Mouse (Mus musculus): ENCODE measurements at regions not wholly inside any gene's neighbourhood (a gene's known extent, or its start where the extent isn't known, plus 50 kb on each side); places are given as distances from the start of the nearest gene placed in this dataset.

DNA sequence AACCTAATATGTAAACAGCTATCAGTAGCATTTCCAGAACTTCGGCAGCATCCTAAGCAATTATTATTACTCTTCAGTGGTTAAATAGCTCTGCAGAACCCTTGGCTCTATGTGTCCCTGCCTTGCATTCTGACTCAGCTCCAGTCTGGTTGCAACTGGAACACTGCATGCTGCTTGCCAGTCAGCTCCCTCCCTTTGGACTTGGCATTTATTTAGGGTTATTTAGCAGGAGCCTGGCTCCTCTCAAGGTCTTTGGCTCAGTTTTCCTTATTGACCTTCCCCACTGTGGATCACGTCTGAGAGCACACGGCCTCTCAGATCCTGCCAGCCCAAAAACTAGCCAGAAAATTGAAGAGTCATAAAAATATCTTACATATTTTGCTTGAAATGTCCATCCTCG is 217.4 kb downstream of the Speer2 start:
- peak; percentile 69 to 72 for DNase-seq (ENCODE audit: inconsistent age in 2 of 2, low spot score in 1 of 2)

- DNase-seq (ENCODE audit: inconsistent age in 2 of 2, low spot score in 1 of 2): no peak
These were observed 255.8 kb downstream of the Speer2 start for GRCm38 (mm10) chr16:69607736-69608135.

DNA sequence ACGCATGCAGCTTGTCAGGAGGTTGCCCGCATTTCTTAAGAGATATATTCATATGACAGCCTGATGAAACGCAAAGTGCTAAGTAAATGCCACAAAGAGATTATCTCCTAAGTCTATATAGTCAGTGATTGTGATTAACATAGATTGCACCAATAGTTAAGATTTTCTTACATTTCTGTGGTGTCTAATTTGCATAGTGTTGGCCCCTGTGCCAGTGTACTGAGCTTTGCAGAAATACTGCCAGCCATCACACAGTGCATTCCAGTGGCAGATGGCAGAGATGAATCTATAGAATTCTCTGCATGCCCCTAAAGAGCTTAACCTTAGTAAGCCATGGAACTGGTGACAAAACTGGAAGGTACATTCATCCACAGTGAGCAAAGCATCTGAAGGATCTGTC is 262.6 kb downstream of the Speer2 start:
- no peak for DNase-seq (ENCODE audit: inconsistent age in 2 of 2, low spot score in 1 of 2)

GRCm38 (mm10) chr16:69577205-69577604 is 286.3 kb downstream of the Speer2 start:
- DNase-seq (ENCODE audit: inconsistent age in 2 of 2, low spot score in 1 of 2): no peak

DNA sequence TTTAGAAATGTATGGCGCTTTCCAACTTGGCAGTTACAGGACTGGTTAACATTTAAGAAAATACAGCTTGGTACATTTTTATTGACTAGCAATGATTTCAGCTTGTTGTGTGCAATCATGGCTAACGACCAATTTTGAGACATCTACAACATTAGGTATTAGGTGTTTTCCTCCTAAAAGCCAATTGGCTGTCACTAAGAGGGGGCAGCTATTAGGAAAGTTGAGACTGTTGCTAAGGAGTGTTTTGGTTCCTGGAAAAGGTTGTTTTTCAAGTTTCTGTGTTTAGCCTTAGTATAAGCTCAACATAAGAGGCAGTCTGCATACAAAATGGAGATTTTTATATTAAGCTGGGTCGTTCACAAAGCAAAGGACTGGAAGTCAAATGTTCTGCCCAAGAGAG is 295.4 kb downstream of the Speer2 start:
- DNase-seq (ENCODE audit: inconsistent age in 2 of 2, low spot score in 1 of 2): no peak

DNA sequence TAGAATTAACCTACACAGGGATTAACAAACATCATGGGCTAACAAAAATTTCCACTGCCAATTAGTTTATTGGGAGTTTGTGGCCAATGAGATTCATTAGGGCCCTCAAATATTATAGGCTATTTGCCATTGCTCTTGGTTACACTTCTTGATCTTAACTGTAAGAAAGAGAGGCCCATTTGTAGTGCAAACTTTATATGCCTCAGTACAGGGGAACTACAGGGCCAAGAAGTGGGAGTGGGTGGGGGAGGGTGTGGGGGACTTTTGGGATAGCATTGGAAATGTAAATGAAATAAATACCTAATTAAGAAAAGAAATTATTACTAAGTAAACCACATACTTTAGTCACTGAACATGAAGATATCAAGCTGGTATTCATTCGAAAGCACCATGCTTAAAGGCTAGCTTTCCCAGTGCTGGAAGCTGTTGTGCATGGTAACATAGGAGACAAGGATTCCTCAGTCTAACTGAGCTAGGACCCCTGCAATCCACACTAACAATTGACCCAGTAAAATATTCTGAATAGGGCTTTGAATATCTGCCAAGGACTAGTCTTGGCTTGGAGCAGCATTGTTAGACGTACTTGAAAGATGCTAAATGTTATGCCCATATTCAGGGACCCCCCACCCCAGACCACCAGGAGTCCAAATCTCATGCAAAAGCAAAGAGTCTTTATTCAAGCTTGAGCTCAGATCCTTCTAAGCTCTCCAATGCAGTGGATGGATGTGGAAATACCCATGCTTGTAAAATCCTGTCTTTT is 295.9 kb downstream of the Speer2 start:
- no peak for DNase-seq (ENCODE audit: inconsistent age in 2 of 2, low spot score in 1 of 2)

Data from adrenal gland, adult (tissue).